Mouse (Mus musculus) hindbrain, embryonic 15.5 days (tissue): ENCODE measurements around the gene Tubgcp2. TPM values are rescaled to one million over a fixed set of nuclear protein-coding genes. Genes with fewer than 3 reads are reported as not detected.

ENCODE experiments used
- ATAC-seq: fragments of 200-750 bp; cut with Nextera tagmentation; 2 replicates; pipeline ENCODE4 v1.8.0; 2017; ENCODE audit warnings: low read depth, moderate number of reproducible peaks, moderate TSS enrichment; ENCODE audit not compliant: low FRiP score
- H3K27ac ChIP-seq: fragments of 300-500 bp; sonication (generic); replicated peaks from 2 replicates; pipeline ENCODE4 v1.5.1; 2015; ENCODE audit warnings: mild to moderate bottlenecking, inconsistent platforms
- H3K27me3 ChIP-seq: fragments of 300-500 bp; sonication (generic); 2 replicates; pipeline ENCODE4 v1.6.1; 2015; ENCODE audit warnings: control low read depth, inconsistent platforms
- H3K36me3 ChIP-seq: fragments of 300-500 bp; sonication (generic); 2 replicates; pipeline ENCODE4 v1.6.1; 2015; ENCODE audit warnings: control low read depth, inconsistent platforms
- H3K4me1 ChIP-seq: fragments of 300-500 bp; sonication (generic); replicated peaks from 2 replicates; pipeline ENCODE4 v1.6.1; 2015; ENCODE audit warnings: control low read depth, inconsistent platforms
- H3K4me2 ChIP-seq: fragments of 300-500 bp; sonication (generic); 2 replicates; pipeline ENCODE4 v1.6.1; 2015; ENCODE audit warnings: moderate library complexity, mild to moderate bottlenecking, inconsistent platforms
- H3K4me3 ChIP-seq: fragments of 300-500 bp; sonication (generic); 2 replicates; pipeline ENCODE4 v1.5.1; 2015; ENCODE audit warnings: mild to moderate bottlenecking, inconsistent platforms
- H3K9ac ChIP-seq: fragments of 300-500 bp; sonication (generic); 2 replicates; pipeline ENCODE4 v1.6.1; 2015; ENCODE audit warnings: inconsistent platforms
- H3K9me3 ChIP-seq: fragments of 300-500 bp; sonication (generic); 2 replicates; pipeline ENCODE4 v1.6.1; 2016; ENCODE audit warnings: control low read depth, inconsistent platforms
- WGBS: fragments of 180-500 bp; shearing (Covaris S2); methylation state at CpG from one replicate; pipeline ENCODE4 v1.1.7; 2015; 5-methylcytosine and 5-hydroxymethylcytosine counted together
- polyA plus RNA-seq: library from polyadenylated mRNA; unstranded; fragments of >200 nt; fragmentation: Nextera tagmentation; extraction: Ambion mirVana; gene quantifications from 2 replicates; pipeline ENCODE4 v1.2.1, GENCODE M21; 2015

Tubgcp2 gene
- polyA plus RNA-seq = 53.3 and 56.6 TPM in 2 replicates

DNA sequence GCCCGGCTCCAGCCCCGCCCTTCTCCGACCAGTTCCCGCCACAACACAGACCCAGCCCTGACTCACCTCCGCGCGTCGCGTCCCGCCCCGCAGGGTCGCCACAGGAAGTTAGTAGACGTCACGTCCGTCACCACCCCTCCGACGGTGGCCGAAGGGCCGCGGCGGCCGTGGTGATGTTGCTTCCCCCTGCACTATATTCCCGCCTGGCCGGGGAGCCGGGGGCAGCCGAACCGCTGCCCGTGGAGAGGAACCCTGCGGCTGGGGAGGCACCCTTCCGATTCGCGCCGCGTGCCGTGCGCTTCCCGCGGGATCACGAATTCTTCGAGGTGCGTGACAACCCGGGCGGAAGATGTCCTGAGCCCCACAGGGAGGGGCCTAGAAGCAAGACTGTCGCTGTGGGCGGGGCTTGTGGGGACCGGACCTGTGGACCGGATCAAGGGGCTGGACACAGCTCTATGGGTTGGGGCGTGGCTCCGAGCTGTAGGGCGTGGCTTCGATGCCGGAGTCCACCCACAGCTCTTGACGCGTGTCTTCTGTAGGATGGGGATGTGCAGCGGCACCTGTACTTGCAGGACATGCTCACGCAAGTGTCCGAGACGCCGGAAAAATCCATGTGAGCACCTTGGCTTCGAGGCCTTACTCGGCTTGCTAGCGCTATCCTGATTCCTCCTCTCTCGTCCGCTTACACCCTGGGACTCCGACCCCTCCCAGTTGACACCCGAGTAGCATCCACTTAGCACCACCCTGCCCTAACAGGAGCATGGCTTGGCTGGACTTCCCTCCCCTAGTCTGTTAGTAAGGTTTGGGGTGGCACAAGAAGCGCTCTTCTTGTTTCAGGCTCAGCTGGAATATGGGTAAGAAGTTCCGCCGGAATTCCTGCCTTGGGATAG, at the start of gene Tubgcp2, which contains the start of gene Zfp511:
TSS of gene Tubgcp2 (minus strand) at position 389 of the 890 bp plus-strand sequence.
TSS of gene Zfp511 (plus strand) at position 111 of the 890 bp plus-strand sequence.
- peak within 1 kb of the TSS; percentile 90 for H3K9ac ChIP-seq
- no peaks in the 10 kb centered on the region for H3K9me3 ChIP-seq
- ATAC-seq = peak; percentile 96
- H3K4me3 ChIP-seq = peak within 1 kb of the TSS; percentile 98
- peaks cover 24% of the 10 kb centered on the region for H3K4me1 ChIP-seq
- under 1% methylated on average over 68 of the region's 69 CpGs for WGBS
- H3K4me2 ChIP-seq = peak within 1 kb of the TSS; percentile 89
- peaks cover 24% of the 10 kb centered on the region for H3K36me3 ChIP-seq
- H3K27ac ChIP-seq = peak within 1 kb of the TSS; percentile 96
- no peaks in the 10 kb centered on the region for H3K27me3 ChIP-seq

DNA sequence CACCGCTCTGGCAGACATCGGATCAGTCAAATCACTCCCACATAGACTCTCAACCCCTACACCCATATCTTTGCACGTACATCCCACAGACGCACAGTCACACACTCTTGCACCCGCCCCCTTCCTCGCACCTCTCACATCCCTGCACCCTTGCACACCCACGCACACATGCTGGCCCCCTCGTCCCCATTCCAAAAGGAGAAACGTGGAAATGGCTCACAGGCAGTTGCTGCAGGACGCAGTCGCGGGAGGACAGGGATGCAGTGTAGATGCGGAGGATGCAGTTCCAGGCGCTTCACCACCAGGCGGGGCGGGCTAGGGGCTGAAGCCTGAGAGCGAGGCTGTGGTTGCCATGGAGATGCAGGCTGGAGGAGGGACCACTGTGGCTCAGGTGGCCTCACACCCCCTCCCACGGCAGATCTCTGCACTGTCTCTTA, 45.8 kb upstream of the Tubgcp2 start, which contains the start of gene Caly:
TSS of gene Caly (minus strand) at position 307 of the 437 bp plus-strand sequence.
- H3K9me3 ChIP-seq = no peaks in the 10 kb centered on the region
- H3K4me1 ChIP-seq = peaks cover 25% of the 10 kb centered on the region
- WGBS = 2% methylated on average over 18 of the region's 18 CpGs
- H3K27me3 ChIP-seq = no peaks in the 10 kb centered on the region
- peak; percentile 88 for ATAC-seq
- H3K36me3 ChIP-seq = no peaks in the 10 kb centered on the region
- H3K9ac ChIP-seq = peak within 1 kb of the TSS; percentile 79
- peak within 1 kb of the TSS; percentile 49 for H3K4me3 ChIP-seq
- H3K4me2 ChIP-seq = peak within 1 kb of the TSS; percentile 64
- peak within 1 kb of the TSS; percentile 88 for H3K27ac ChIP-seq

DNA sequence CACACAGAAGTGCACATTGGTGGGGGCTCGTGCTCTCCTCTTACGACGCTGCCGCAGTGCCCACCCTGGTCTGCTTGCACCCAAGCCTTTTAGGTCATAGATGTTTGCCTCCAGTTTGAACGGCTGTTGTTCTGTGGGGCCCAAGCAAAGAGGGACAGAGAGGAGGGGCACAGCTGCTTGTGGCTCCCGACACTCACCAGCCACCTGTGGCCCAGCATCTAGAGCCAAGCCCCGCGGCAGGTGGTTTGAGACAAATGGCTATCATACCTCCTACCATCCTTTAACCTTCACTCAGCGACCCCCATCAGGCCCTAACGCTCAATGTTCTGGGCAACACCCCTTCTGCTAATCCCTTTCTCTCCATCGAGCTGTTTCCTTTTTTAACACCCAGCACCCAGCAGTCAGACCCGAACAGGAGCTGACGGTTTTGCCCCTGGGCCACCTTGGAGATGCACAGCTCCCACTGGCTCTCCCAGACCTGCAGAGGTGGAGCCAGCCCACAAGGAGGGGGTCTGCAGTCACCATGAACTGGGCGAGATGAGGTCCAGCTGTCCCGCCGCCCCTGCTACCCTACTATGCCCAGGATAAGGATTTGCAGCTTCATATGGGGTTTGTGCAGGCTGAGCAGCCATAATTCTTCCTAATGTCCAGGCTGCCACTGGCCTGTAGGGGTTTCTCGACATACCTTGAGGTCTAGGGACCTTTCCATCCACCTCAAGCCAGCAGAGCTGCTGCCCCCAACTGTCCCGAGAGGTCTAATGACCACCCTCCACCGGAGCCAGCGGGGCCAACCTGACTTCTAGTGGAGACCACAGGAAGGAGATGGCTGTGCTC, 45.2 kb upstream of the Tubgcp2 start:
- Histone ChIP-seq H3K27me3 (no peaks in the 10 kb centered on the region), H3K9me3 (no peaks in the 10 kb centered on the region), H3K27ac (peak overlapping the region; percentile 88), H3K4me1 (peaks cover 25% of the 10 kb centered on the region), H3K9ac (peak overlapping the region; percentile 79), H3K36me3 (no peaks in the 10 kb centered on the region), H3K4me3 (peak overlapping the region; percentile 49), H3K4me2 (peak overlapping the region; percentile 64)
- WGBS = 7% methylated on average over 20 of the region's 20 CpGs
- peak; percentile 44 for ATAC-seq

DNA sequence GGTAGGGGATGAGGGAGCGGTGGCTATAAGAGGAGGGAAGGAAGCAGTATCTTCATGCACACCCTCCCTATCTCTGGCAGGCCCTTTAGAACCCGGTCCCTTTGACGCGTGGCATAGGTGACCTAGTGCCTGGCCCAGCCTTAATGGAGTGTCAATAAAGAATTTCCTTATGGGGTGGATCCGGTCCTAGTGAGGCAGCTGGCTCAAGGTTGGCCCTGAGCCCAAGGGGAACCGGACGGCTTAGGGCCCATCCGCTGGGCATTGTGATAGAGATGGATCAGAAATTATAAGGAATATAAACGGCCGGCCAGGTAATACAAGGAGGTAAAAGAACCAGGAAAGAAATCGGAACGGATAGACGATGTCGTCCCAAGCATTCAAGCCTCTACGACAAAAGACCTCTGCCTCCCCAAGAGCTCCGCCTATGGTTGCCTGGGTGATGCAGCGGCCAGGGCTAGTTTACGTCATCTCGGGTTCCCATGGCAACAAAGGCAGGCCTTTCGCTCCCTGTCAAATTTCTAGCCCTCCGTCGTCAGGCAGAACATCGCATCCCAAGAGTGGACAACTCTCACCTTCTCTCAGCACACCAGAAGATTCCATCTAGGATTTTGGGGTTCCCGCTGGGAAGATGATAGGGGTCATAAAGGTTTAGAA, 44.2 kb upstream of the Tubgcp2 start:
- Histone ChIP-seq H3K4me2 (peak overlapping the region; percentile 64), H3K9ac (peak overlapping the region; percentile 79), H3K4me3 (peak overlapping the region; percentile 49), H3K4me1 (peaks cover 25% of the 10 kb centered on the region), H3K9me3 (no peaks in the 10 kb centered on the region), H3K27ac (peak overlapping the region; percentile 88), H3K27me3 (no peaks in the 10 kb centered on the region), H3K36me3 (no peaks in the 10 kb centered on the region)
- WGBS = 2% methylated on average over 24 of the region's 24 CpGs
- ATAC-seq = peak; percentile 81

DNA sequence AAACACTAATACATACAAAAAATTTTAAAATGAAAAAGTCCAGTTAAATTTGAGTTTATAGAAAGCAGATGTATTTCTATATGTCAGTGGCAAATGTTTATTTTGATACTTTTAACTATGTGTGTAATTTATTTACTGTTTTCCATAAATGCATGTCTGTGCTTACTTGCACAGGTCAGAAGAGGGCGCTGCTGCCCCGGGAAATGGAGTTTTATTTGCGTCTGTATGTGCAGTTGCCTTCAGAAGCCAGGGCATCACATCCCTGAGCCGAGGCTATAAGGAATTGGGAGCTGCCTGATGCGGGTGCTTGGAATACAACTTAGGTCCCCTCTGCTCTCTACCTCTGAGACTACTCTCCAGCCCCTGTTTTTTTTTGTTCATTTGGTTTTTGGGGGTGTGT, 42.2 kb upstream of the Tubgcp2 start:
- H3K4me2 ChIP-seq = no peak overlapping the region
- 0 out of 2 replicates have a peak overlapping the region, but pooled peaks have one; percentile 88 for H3K27ac ChIP-seq
- no peak for ATAC-seq
- no peak overlapping the region for H3K9ac ChIP-seq
- 9% methylated on average over 5 of the region's 5 CpGs for WGBS
- peaks cover 25% of the 10 kb centered on the region for H3K4me1 ChIP-seq
- H3K27me3 ChIP-seq = no peaks in the 10 kb centered on the region
- H3K4me3 ChIP-seq = no peak overlapping the region
- peaks cover 2% of the 10 kb centered on the region; the same call in 1 of the 2 replicates for H3K36me3 ChIP-seq
- no peaks in the 10 kb centered on the region for H3K9me3 ChIP-seq

DNA sequence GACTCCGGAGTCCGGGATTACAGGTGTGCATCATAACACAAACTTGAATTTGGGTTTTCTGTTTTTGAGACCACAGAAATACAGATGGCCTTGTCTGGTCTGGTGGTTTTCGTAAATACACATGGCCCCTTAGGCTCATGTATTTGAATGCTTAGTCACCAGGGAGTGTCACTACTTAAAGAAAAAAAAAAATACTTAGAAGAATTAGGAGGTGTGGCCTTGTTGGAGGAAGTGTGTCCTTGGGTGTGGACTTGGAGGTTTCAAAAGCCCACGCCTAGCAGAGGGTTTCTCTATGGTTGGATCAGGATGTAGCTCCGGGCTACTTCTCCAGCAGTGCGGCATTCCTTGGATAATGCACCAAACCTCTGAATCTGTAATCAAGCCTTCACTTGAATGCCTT, 41.2 kb upstream of the Tubgcp2 start:
- 82% methylated on average over 6 of the region's 6 CpGs for WGBS

DNA sequence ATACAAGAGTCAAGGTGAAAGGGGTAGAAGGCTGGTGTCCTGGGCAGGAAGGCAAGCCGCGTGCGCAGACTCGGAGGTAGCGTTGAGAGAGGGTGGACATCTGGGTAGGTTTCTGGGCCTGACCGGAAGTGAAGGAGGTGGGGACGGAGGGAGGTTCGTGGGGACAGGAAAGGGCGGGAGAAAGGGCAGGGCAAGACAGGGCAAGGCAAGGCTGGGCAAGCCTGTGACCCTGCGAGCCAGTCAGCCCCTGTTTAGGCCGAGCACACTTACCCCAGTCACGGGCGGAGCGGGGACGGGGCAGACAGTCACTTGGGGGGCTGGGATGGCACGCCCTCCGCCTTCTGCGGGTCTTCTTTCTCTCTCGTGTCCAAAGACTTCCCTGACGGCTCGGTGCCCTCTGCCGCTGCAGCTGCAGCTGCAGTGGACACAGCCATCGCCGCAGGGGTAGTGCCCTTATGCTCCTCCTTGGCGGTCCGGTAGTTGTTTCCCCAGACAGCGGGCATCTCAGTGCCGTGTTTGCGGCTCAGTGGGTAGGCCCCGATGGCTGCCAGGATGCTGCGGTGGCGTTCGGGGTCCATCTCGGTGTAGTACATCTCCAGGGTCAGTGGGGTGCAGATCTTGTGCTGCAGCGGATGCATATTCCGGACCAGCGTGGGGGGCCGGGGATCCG, 33.7 kb upstream of the Tubgcp2 start:
- H3K27me3 ChIP-seq = 0 out of 2 replicates have a peak, but pooled peaks cover 5% of the 10 kb centered on the region
- H3K9ac ChIP-seq = no peak overlapping the region
- WGBS = 32% methylated on average over 39 of the region's 39 CpGs

More for the DNA sequence above, 41.2 kb upstream of the Tubgcp2 start:
- no peak for ATAC-seq
- peaks cover 10% of the 10 kb centered on the region for H3K36me3 ChIP-seq
- peaks cover 21% of the 10 kb centered on the region for H3K4me1 ChIP-seq
- no peaks in the 10 kb centered on the region for H3K27me3 ChIP-seq
- H3K9me3 ChIP-seq = no peaks in the 10 kb centered on the region
- H3K27ac ChIP-seq = no peak overlapping the region
- H3K4me2 ChIP-seq = no peak overlapping the region
- no peak overlapping the region for H3K4me3 ChIP-seq
- H3K9ac ChIP-seq = no peak overlapping the region

GRCm38 (mm10) chr7:140067397-140067796, 30.9 kb upstream of the Tubgcp2 start:
- Histone ChIP-seq H3K27ac (no peak overlapping the region), H3K9ac (no peak overlapping the region), H3K4me1 (no peaks in the 10 kb centered on the region), H3K9me3 (no peaks in the 10 kb centered on the region), H3K4me3 (no peak overlapping the region), H3K36me3 (peaks cover 21% of the 10 kb centered on the region; the same call in 1 of the 2 replicates), H3K27me3 (peaks cover 19% of the 10 kb centered on the region; the same call in 1 of the 2 replicates), H3K4me2 (no peak overlapping the region)
- 75% methylated on average over 6 of the region's 6 CpGs for WGBS
- ATAC-seq = no peak

More for the DNA sequence above, 33.7 kb upstream of the Tubgcp2 start:
- no peaks in the 10 kb centered on the region for H3K4me1 ChIP-seq
- peak overlapping the region; percentile 42 for H3K4me2 ChIP-seq
- no peaks in the 10 kb centered on the region for H3K9me3 ChIP-seq
- peaks cover 34% of the 10 kb centered on the region for H3K36me3 ChIP-seq
- H3K4me3 ChIP-seq = peak overlapping the region; percentile 9; the same call in 1 of the 2 replicates
- ATAC-seq = peak; percentile 29; the same call in 1 of the 2 replicates
- no peak overlapping the region for H3K27ac ChIP-seq

DNA sequence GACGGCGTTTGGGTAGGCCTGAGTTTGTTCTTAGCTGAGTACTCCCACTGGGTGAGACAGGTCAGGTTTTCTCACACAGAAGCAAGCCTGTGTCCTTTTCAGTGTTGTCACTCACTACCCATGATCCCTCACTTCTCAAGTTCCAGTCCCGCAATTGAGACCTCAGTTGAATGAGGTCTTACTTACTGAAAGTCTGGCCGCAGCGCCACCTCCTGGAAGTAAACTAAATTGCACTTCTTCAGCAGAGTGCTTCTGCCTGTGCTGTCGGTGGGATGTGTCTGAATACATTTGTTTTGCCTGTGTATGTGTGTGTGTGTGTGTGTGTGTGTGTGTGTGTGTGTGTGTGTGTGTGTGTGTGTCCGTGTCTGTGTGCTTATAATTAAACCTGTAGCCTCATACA, 26.6 kb upstream of the Tubgcp2 start:
- Histone ChIP-seq H3K4me1 (peaks cover 36% of the 10 kb centered on the region), H3K27ac (no peak overlapping the region), H3K36me3 (no peaks in the 10 kb centered on the region), H3K4me2 (no peak overlapping the region), H3K27me3 (peaks cover 15% of the 10 kb centered on the region; the same call in 1 of the 2 replicates), H3K9ac (no peak overlapping the region), H3K9me3 (no peaks in the 10 kb centered on the region), H3K4me3 (no peak overlapping the region)
- WGBS = 16% methylated on average over 7 of the region's 7 CpGs
- no peak for ATAC-seq

GRCm38 (mm10) chr7:140062307-140062706, 25.8 kb upstream of the Tubgcp2 start:
- 0 out of 2 replicates have a peak, but pooled peaks have one; percentile 5 for ATAC-seq
- Histone ChIP-seq H3K9ac (no peak overlapping the region), H3K27ac (no peak overlapping the region), H3K36me3 (no peaks in the 10 kb centered on the region), H3K4me3 (no peak overlapping the region), H3K4me1 (peaks cover 42% of the 10 kb centered on the region), H3K9me3 (no peaks in the 10 kb centered on the region), H3K27me3 (peaks cover 15% of the 10 kb centered on the region; the same call in 1 of the 2 replicates), H3K4me2 (no peak overlapping the region)
- WGBS = 9% methylated on average over 11 of the region's 11 CpGs

GRCm38 (mm10) chr7:140061832-140062130, 25.3 kb upstream of the Tubgcp2 start:
- Histone ChIP-seq H3K9ac (peak overlapping the region; percentile 55; the same call in 1 of the 2 replicates), H3K4me1 (peaks cover 46% of the 10 kb centered on the region), H3K4me2 (peak overlapping the region; percentile 91), H3K36me3 (no peaks in the 10 kb centered on the region), H3K27ac (no peak overlapping the region), H3K4me3 (peak overlapping the region; percentile 40), H3K27me3 (peaks cover 15% of the 10 kb centered on the region; the same call in 1 of the 2 replicates), H3K9me3 (no peaks in the 10 kb centered on the region)
- peak; percentile 3; the same call in 1 of the 2 replicates for ATAC-seq
- WGBS = 3% methylated on average over 6 of the region's 6 CpGs
